In genomic region chr2:70505229-70505628, GRCm38 (mm10) we compare ENCODE assay signal across 20 mouse cellular contexts. TPM values are rescaled to one million over a fixed set of nuclear protein-coding genes. Genes with fewer than 3 reads are reported as not detected.
A peak's percentile ranks its signal among the peaks of the same experiment; 100 is the strongest.
DNase-seq lines count a peak whose midpoint lies in the region; ATAC-seq and TF ChIP-seq lines count a peak whose summit lies in the region.
"Had no signal": no experiment of that assay in that cellular context is flagged by ENCODE, and none has a peak within 500 bp of the region (broad histone marks: within the 10 kb centered on the region; RNA-seq: fewer than 3 reads in every experiment).

No protein-coding gene starts in this region.

- no peaks in the 10 kb centered on the region for H3K36me3 ChIP-seq in embryonic facial prominence, embryonic 14.5 days (ENCODE audit: control insufficient read depth, insufficient read depth, low read length)
- H3K36me3 ChIP-seq in embryonic facial prominence, embryonic 10.5 days (replicated peaks) = no peaks in the 10 kb centered on the region
- H3K36me3 ChIP-seq in intestine, postnatal 0 days (ENCODE audit: control insufficient read depth, insufficient read depth) = no peaks in the 10 kb centered on the region
- no peaks in the 10 kb centered on the region for H3K36me3 ChIP-seq in intestine, embryonic 15.5 days
- no peaks in the 10 kb centered on the region for H3K36me3 ChIP-seq in lung, embryonic 15.5 days
- H3K36me3 ChIP-seq: forebrain, embryonic 12.5 days; heart, embryonic 12.5 days; hindbrain, embryonic 12.5 days; limb, embryonic 10.5 days; liver, embryonic 13.5 days; midbrain, embryonic 15.5 days had no signal

- H3K4me3 ChIP-seq in embryonic facial prominence, embryonic 14.5 days (ENCODE audit: low read depth, low read length) = no peak overlapping the region
- no peak overlapping the region for H3K4me3 ChIP-seq in embryonic facial prominence, embryonic 10.5 days
- H3K4me3 ChIP-seq in intestine, postnatal 0 days (ENCODE audit: low read depth, low read length) = no peak overlapping the region
- H3K4me3 ChIP-seq in intestine, embryonic 15.5 days (replicated peaks) = no peak overlapping the region
- H3K4me3 ChIP-seq in lung, embryonic 15.5 days = no peak overlapping the region
- H3K4me3 ChIP-seq in lung, adult 2 months (replicated peaks; ENCODE audit: extremely low read depth, low read depth, low read length) = no peak overlapping the region
- H3K4me3 ChIP-seq: forebrain, embryonic 12.5 days; heart, embryonic 12.5 days; hindbrain, embryonic 12.5 days; left cerebral cortex, adult 2 months; limb, embryonic 10.5 days; liver, embryonic 13.5 days; midbrain, embryonic 15.5 days had no signal

- DNase-seq in embryonic facial prominence, embryonic 14.5 days (ENCODE audit: low spot score) = peak; percentile 19
- DNase-seq in embryonic facial prominence, embryonic 10.5 days (ENCODE audit: low spot score) = no peak
- no peak for DNase-seq in lung, adult 2 months
- peak; percentile 19 for DNase-seq in lung, postnatal 10 days
- DNase-seq in ovary, postnatal 14 days (ENCODE audit: low spot score) = no peak
- DNase-seq: adrenal gland, postnatal 14 days; cerebellum, adult 9-10 months; gastrocnemius, postnatal 36 days; kidney, adult 11 months; liver, embryonic 13.5 days; thymus, postnatal 4 days had no signal

- WGBS in embryonic facial prominence, embryonic 14.5 days = 29% methylated on average over 1 of the region's 1 CpGs
- WGBS in embryonic facial prominence, embryonic 10.5 days = 29% methylated on average over 1 of the region's 1 CpGs
- WGBS in intestine, postnatal 0 days = 3% methylated on average over 1 of the region's 1 CpGs
- 13% methylated on average over 1 of the region's 1 CpGs for WGBS in intestine, embryonic 15.5 days
- 2% methylated on average over 1 of the region's 1 CpGs for WGBS in lung, embryonic 15.5 days
- WGBS in lung, adult 2 months = 0% methylated on average over 1 of the region's 1 CpGs

- no peak overlapping the region for H3K9ac ChIP-seq in embryonic facial prominence, embryonic 14.5 days (ENCODE audit: low read depth, low read length)
- H3K9ac ChIP-seq in intestine, postnatal 0 days (ENCODE audit: low read depth, low read length) = no peak overlapping the region
- H3K9ac ChIP-seq in intestine, embryonic 15.5 days = no peak overlapping the region
- H3K9ac ChIP-seq in lung, embryonic 15.5 days = no peak overlapping the region
- H3K9ac ChIP-seq: forebrain, embryonic 12.5 days; heart, embryonic 12.5 days; hindbrain, embryonic 12.5 days; liver, embryonic 13.5 days; midbrain, embryonic 15.5 days had no signal

- peaks cover 11% of the 10 kb centered on the region; the same call in 1 of the 2 replicates for H3K4me1 ChIP-seq in embryonic facial prominence, embryonic 14.5 days (ENCODE audit: control insufficient read depth, insufficient read depth, low read length)
- H3K4me1 ChIP-seq in embryonic facial prominence, embryonic 10.5 days = peaks cover 22% of the 10 kb centered on the region
- H3K4me1 ChIP-seq in intestine, postnatal 0 days (replicated peaks; ENCODE audit: control insufficient read depth, insufficient read depth, low read length) = 0 out of 2 replicates have a peak, but pooled peaks cover 4% of the 10 kb centered on the region
- H3K4me1 ChIP-seq in intestine, embryonic 15.5 days (replicated peaks) = peaks cover 5% of the 10 kb centered on the region; the same call in 1 of the 2 replicates
- peaks cover 47% of the 10 kb centered on the region for H3K4me1 ChIP-seq in lung, embryonic 15.5 days
- H3K4me1 ChIP-seq in lung, adult 2 months (ENCODE audit: control insufficient read depth, insufficient read depth, low read length) = peaks cover 4% of the 10 kb centered on the region
- H3K4me1 ChIP-seq: liver, embryonic 13.5 days had no signal

- H3K27me3 ChIP-seq in embryonic facial prominence, embryonic 14.5 days (replicated peaks; ENCODE audit: control insufficient read depth, insufficient read depth, low read length) = peaks cover 6% of the 10 kb centered on the region
- H3K27me3 ChIP-seq in embryonic facial prominence, embryonic 10.5 days (replicated peaks; ENCODE audit: low read depth, poor library complexity, severe bottlenecking) = peaks cover 32% of the 10 kb centered on the region
- 0 out of 2 replicates have a peak, but pooled peaks cover 6% of the 10 kb centered on the region for H3K27me3 ChIP-seq in intestine, postnatal 0 days (replicated peaks; ENCODE audit: control insufficient read depth, insufficient read depth, low read length)
- no peaks in the 10 kb centered on the region for H3K27me3 ChIP-seq in intestine, embryonic 15.5 days (replicated peaks)
- H3K27me3 ChIP-seq in lung, embryonic 15.5 days = no peaks in the 10 kb centered on the region

- 0 out of 2 replicates have a peak, but pooled peaks have one; percentile 9 for TF ChIP-seq CTCF in intestine, postnatal 0 days (IDR thresholded peaks at IDR 0.05; ENCODE audit: low read depth)
- TF ChIP-seq CTCF in lung, adult 2 months (IDR thresholded peaks at IDR 0.05; ENCODE audit: insufficient read depth, low read length) = no peak

- ATAC-seq in embryonic facial prominence, embryonic 14.5 days (ENCODE audit: low read depth) = no peak
- no peak for ATAC-seq in intestine, postnatal 0 days
- no peak for ATAC-seq in intestine, embryonic 15.5 days
- no peak for ATAC-seq in lung, embryonic 15.5 days (ENCODE audit: borderline replicate concordance, extremely low read depth, low FRiP score, low TSS enrichment)
- ATAC-seq: midbrain, embryonic 15.5 days had no signal

- no peaks in the 10 kb centered on the region for H3K9me3 ChIP-seq in embryonic facial prominence, embryonic 14.5 days (ENCODE audit: control insufficient read depth, low read length)
- H3K9me3 ChIP-seq in embryonic facial prominence, embryonic 10.5 days = no peaks in the 10 kb centered on the region
- no peaks in the 10 kb centered on the region for H3K9me3 ChIP-seq in intestine, postnatal 0 days (ENCODE audit: control insufficient read depth)
- H3K9me3 ChIP-seq in intestine, embryonic 15.5 days = no peaks in the 10 kb centered on the region
- H3K9me3 ChIP-seq in lung, embryonic 15.5 days = no peaks in the 10 kb centered on the region
- H3K9me3 ChIP-seq: forebrain, embryonic 12.5 days; heart, embryonic 12.5 days; hindbrain, embryonic 12.5 days; limb, embryonic 10.5 days; liver, embryonic 13.5 days; midbrain, embryonic 15.5 days had no signal

- no peak overlapping the region for H3K4me2 ChIP-seq in embryonic facial prominence, embryonic 14.5 days (ENCODE audit: low read depth, low read length)
- H3K4me2 ChIP-seq in intestine, postnatal 0 days (replicated peaks; ENCODE audit: low read depth) = no peak overlapping the region
- H3K4me2 ChIP-seq in intestine, embryonic 15.5 days (replicated peaks) = no peak overlapping the region
- peak overlapping the region; percentile 28 for H3K4me2 ChIP-seq in lung, embryonic 15.5 days
- H3K4me2 ChIP-seq: forebrain, embryonic 12.5 days; heart, embryonic 12.5 days; hindbrain, embryonic 12.5 days; liver, embryonic 13.5 days; midbrain, embryonic 15.5 days had no signal

- no peak overlapping the region for H3K27ac ChIP-seq in embryonic facial prominence, embryonic 14.5 days (replicated peaks; ENCODE audit: low read depth, low read length)
- no peak overlapping the region for H3K27ac ChIP-seq in embryonic facial prominence, embryonic 10.5 days (replicated peaks)
- no peak overlapping the region for H3K27ac ChIP-seq in intestine, postnatal 0 days (ENCODE audit: low read depth, low read length)
- H3K27ac ChIP-seq in intestine, embryonic 15.5 days = no peak overlapping the region
- H3K27ac ChIP-seq in lung, embryonic 15.5 days = peak overlapping the region; percentile 90
- H3K27ac ChIP-seq: forebrain, embryonic 12.5 days; hindbrain, embryonic 12.5 days; left cerebral cortex, adult 2 months; limb, embryonic 10.5 days; liver, embryonic 13.5 days; midbrain, embryonic 15.5 days had no signal

- no peak for TF ChIP-seq POLR2A in lung, adult 2 months (IDR thresholded peaks at IDR 0.05; ENCODE audit: borderline replicate concordance, extremely low read depth, low read depth, low read length)

RNA-seq across cellular contexts. Expression of gene Erich2, which starts 3.4 kb away (rescaled TPM):
- 4.2 and 6.1 TPM in 2 replicates for polyA plus RNA-seq in embryonic facial prominence, embryonic 14.5 days (2014; fragmentation: Nextera tagmentation; extraction: Ambion mirVana)
- polyA plus RNA-seq in embryonic facial prominence, embryonic 10.5 days (2016; fragmentation: Nextera tagmentation; extraction: Ambion mirVana) = 0.87 and 1.2 TPM in 2 replicates
- 0.94 and 1.3 TPM in 2 replicates for polyA plus RNA-seq in intestine, postnatal 0 days (2015; fragmentation: Nextera tagmentation; extraction: Ambion mirVana)
- polyA plus RNA-seq in intestine, embryonic 15.5 days (2015; fragmentation: Nextera tagmentation; extraction: Ambion mirVana) = 0.88 and 1.5 TPM in 2 replicates
- 6.9 and 7.6 TPM in 2 replicates for polyA plus RNA-seq in lung, embryonic 15.5 days (2015; fragmentation: Nextera tagmentation; extraction: Ambion mirVana)
- 3.5 and 4.4 TPM in 2 replicates for polyA plus RNA-seq in lung, adult 2 months (2012; rRNA removed)
- polyA plus RNA-seq: liver, embryonic 13.5 days had no signal

RNA-seq across cellular contexts. Expression of gene Sp5, which starts 30.5 kb away (rescaled TPM):
- 3.7 and 6.6 TPM in 2 replicates for polyA plus RNA-seq in embryonic facial prominence, embryonic 14.5 days (2014; fragmentation: Nextera tagmentation; extraction: Ambion mirVana)
- polyA plus RNA-seq in embryonic facial prominence, embryonic 10.5 days (2016; fragmentation: Nextera tagmentation; extraction: Ambion mirVana) = 1.4 and 2.1 TPM in 2 replicates
- 0.78 and 1.1 TPM in 2 replicates for polyA plus RNA-seq in intestine, postnatal 0 days (2015; fragmentation: Nextera tagmentation; extraction: Ambion mirVana)
- polyA plus RNA-seq in intestine, embryonic 15.5 days (2015; fragmentation: Nextera tagmentation; extraction: Ambion mirVana) = 0.58 TPM in 2 replicates
- polyA plus RNA-seq in lung, embryonic 15.5 days (2015; fragmentation: Nextera tagmentation; extraction: Ambion mirVana) = 9.3 TPM in 2 replicates
- 6.0 and 9.5 TPM in 2 replicates for polyA plus RNA-seq in lung, adult 2 months (2012; rRNA removed)

RNA-seq across cellular contexts. Expression of gene Gad1, which starts 47.6 kb away (rescaled TPM):
- polyA plus RNA-seq in embryonic facial prominence, embryonic 14.5 days (2014; fragmentation: Nextera tagmentation; extraction: Ambion mirVana) = 0.08 and 0.31 TPM in 2 replicates
- 0.47 and 0.91 TPM in 2 replicates for polyA plus RNA-seq in embryonic facial prominence, embryonic 10.5 days (2016; fragmentation: Nextera tagmentation; extraction: Ambion mirVana)
- 0.12 TPM in 1 of 2 replicates, not detected in the other for polyA plus RNA-seq in intestine, postnatal 0 days (2015; fragmentation: Nextera tagmentation; extraction: Ambion mirVana)
- 0.16 and 0.49 TPM in 2 replicates for polyA plus RNA-seq in intestine, embryonic 15.5 days (2015; fragmentation: Nextera tagmentation; extraction: Ambion mirVana)
- 0.09 and 0.38 TPM in 2 replicates for polyA plus RNA-seq in lung, embryonic 15.5 days (2015; fragmentation: Nextera tagmentation; extraction: Ambion mirVana)
- polyA plus RNA-seq in lung, adult 2 months (2012; rRNA removed) = 0.28 and 0.37 TPM in 2 replicates

Comparison
In these comparisons a context has a peak if more than half of its experiments do, and no peak if none do; other contexts are left out.
1. DNase-seq: peak in embryonic facial prominence, embryonic 14.5 days (single experiment) and lung, postnatal 10 days (single experiment); none in embryonic facial prominence, embryonic 10.5 days (single experiment), lung, adult 2 months (single experiment) and ovary, postnatal 14 days (single experiment).